Mouse (Mus musculus): Measurements from ENCODE around the gene Fam178b.

GRCm38 (mm10) chr1:36548771-36549170 lies 134.2 kb downstream of the Fam178b start:
- TF ChIP-seq POLR2A (IDR thresholded peaks at IDR 0.05; ENCODE audit: insufficient read depth, low read length), result no peak
- no peak for TF ChIP-seq CTCF (IDR thresholded peaks at IDR 0.05; ENCODE audit: low read depth, low read length)
